Mouse (Mus musculus) inflammation-experienced regulatory T-cells, adult 6 months (primary cell): ENCODE measurements around the gene Btg2. TPM values are rescaled to one million over a fixed set of nuclear protein-coding genes. Genes with fewer than 3 reads are reported as not detected.

Experiments
- polyA plus RNA-seq, 3 experiments: library from polyadenylated mRNA; unstranded; fragments of 100-300 nt; shearing (Covaris generic); gene quantifications; one replicate each; pipeline ENCODE4 v1.2.1; 2017

The Btg2 gene
- polyA plus RNA-seq, 3 experiments from 2014 or later = 168 to 251 (median 221) TPM

Other genes with a start within 250 kb of the Btg2 start
- gene Optc, start 171.1 kb downstream of the Btg2 start, polyA plus RNA-seq = not detected
- gene Prelp, start 157.7 kb downstream of the Btg2 start, polyA plus RNA-seq = not detected
- gene Fmod, start 41.9 kb downstream of the Btg2 start, polyA plus RNA-seq = not detected
- not detected for gene Chit1, start 32.1 kb upstream of the Btg2 start, polyA plus RNA-seq
- under 1 TPM in 2 of 3 experiments, not detected in 1; 0.46 to 0.98 TPM for gene Chil1, start 103.1 kb upstream of the Btg2 start, polyA plus RNA-seq
- gene Mybph, start 114.3 kb upstream of the Btg2 start, polyA plus RNA-seq = not detected
- not detected for gene Adora1, start 156.3 kb upstream of the Btg2 start, polyA plus RNA-seq
- gene Myog, start 210.9 kb upstream of the Btg2 start, polyA plus RNA-seq = not detected